Mouse (Mus musculus) lung, embryonic 14.5 days (tissue): ENCODE data around the gene Sgo1. TPM values are rescaled to one million over a fixed set of nuclear protein-coding genes. Genes with fewer than 3 reads are reported as not detected.
"Not testable (repeated sequence)": the region's sequence is repeated elsewhere in the genome, so short reads cannot be mapped to it uniquely, and the experiment has no call there.

Experiments used
- ATAC-seq: fragments of 200-750 bp; cut with Nextera tagmentation; 2 replicates; pipeline ENCODE4 v1.8.0; 2017; ENCODE audit warnings: mild to moderate bottlenecking, moderate TSS enrichment, moderate library complexity; ENCODE audit not compliant: insufficient read depth
- DNase-seq: peaks from one replicate; pipeline ENCODE4 v3.0.0-alpha.2; 2015
- H3K27ac ChIP-seq: fragments of 300-500 bp; sonication (generic); 2 replicates; pipeline ENCODE4 v1.5.1; 2014; ENCODE audit warnings: low read depth, mild to moderate bottlenecking, moderate library complexity
- H3K27me3 ChIP-seq: fragments of 300-500 bp; sonication (generic); 2 replicates; pipeline ENCODE4 v1.6.1; 2014; ENCODE audit warnings: low read length, control low read depth; ENCODE audit not compliant: insufficient read depth
- H3K36me3 ChIP-seq: fragments of 300-500 bp; sonication (generic); 2 replicates; pipeline ENCODE4 v1.6.1; 2014; ENCODE audit warnings: control low read depth; ENCODE audit not compliant: insufficient read depth
- H3K4me1 ChIP-seq: fragments of 300-500 bp; sonication (generic); 2 replicates; pipeline ENCODE4 v1.6.1; 2014; ENCODE audit warnings: antibody characterized with exemption, control low read depth; ENCODE audit not compliant: insufficient read depth
- H3K4me2 ChIP-seq: fragments of 300-500 bp; sonication (generic); 2 replicates; pipeline ENCODE4 v1.6.1; 2014; ENCODE audit warnings: mild to moderate bottlenecking
- H3K4me3 ChIP-seq: fragments of 300-500 bp; sonication (generic); 2 replicates; pipeline ENCODE4 v1.5.1; 2014; ENCODE audit warnings: low read depth, low read length
- H3K9ac ChIP-seq: fragments of 300-500 bp; sonication (generic); 2 replicates; pipeline ENCODE4 v1.6.1; 2014
- H3K9me3 ChIP-seq: fragments of 300-500 bp; sonication (generic); 2 replicates; pipeline ENCODE4 v1.6.1; 2016; ENCODE audit warnings: low read depth, low read length, control low read depth
- CTCF ChIP-seq: IDR thresholded peaks from 2 replicates; pipeline ENCODE4 v1.5.1; 2016; ENCODE audit warnings: antibody characterized with exemption, low read depth
- WGBS: fragments of 180-500 bp; shearing (Covaris S2); extraction: QIAGEN DNeasy Blood & Tissue Kit; methylation state at CpG from one replicate; pipeline ENCODE4 v1.1.7; 2014; 5-methylcytosine and 5-hydroxymethylcytosine counted together
- polyA plus RNA-seq: library from polyadenylated mRNA; unstranded; fragments of >200 nt; fragmentation: Nextera tagmentation; extraction: Ambion mirVana; gene quantifications from 2 replicates; pipeline ENCODE4 v1.2.1, GENCODE M21; 2014

Sgo1 gene
- polyA plus RNA-seq, 1 experiment from 2014 or later, result 45.4 TPM

GRCm38 (mm10) chr17:53659738-53660137 is 29.4 kb downstream of the Sgo1 start:
- Histone ChIP-seq H3K4me3 (no peak overlapping the region), H3K27me3 (no peaks in the 10 kb centered on the region), H3K4me2 (no peak overlapping the region), H3K9ac (no peak overlapping the region), H3K4me1 (no peaks in the 10 kb centered on the region), H3K36me3 (0 out of 2 replicates have a peak, but pooled peaks cover 4% of the 10 kb centered on the region), H3K27ac (no peak overlapping the region), H3K9me3 (no peaks in the 10 kb centered on the region)
- no peak for TF ChIP-seq CTCF
- 71% methylated on average over 4 of the region's 4 CpGs for WGBS
- ATAC-seq (no peak), DNase-seq (peak; percentile 6)

GRCm38 (mm10) chr17:53659230-53659629 is 29.9 kb downstream of the Sgo1 start:
- no peak for TF ChIP-seq CTCF
- 74% methylated on average over 8 of the region's 8 CpGs for WGBS
- no peaks in the 10 kb centered on the region for H3K27me3 ChIP-seq
- no peak overlapping the region for H3K4me2 ChIP-seq
- H3K4me1 ChIP-seq, result no peaks in the 10 kb centered on the region
- no peaks in the 10 kb centered on the region for H3K9me3 ChIP-seq
- H3K36me3 ChIP-seq, result 0 out of 2 replicates have a peak, but pooled peaks cover 4% of the 10 kb centered on the region
- DNase-seq (no peak), ATAC-seq (no peak)
- no peak overlapping the region for H3K27ac ChIP-seq
- no peak overlapping the region for H3K4me3 ChIP-seq
- H3K9ac ChIP-seq, result no peak overlapping the region

- H3K4me1 ChIP-seq, result no peaks in the 10 kb centered on the region
- H3K9ac ChIP-seq, result no peak overlapping the region
- DNase-seq (no peak), ATAC-seq (no peak)
- H3K4me2 ChIP-seq, result no peak overlapping the region
- H3K27ac ChIP-seq, result no peak overlapping the region
- H3K27me3 ChIP-seq, result no peaks in the 10 kb centered on the region
- TF ChIP-seq CTCF, result no peak
- WGBS, result 79% methylated on average over 2 of the region's 2 CpGs
- H3K4me3 ChIP-seq, result no peak overlapping the region
- H3K36me3 ChIP-seq, result 0 out of 2 replicates have a peak, but pooled peaks cover 4% of the 10 kb centered on the region
- H3K9me3 ChIP-seq, result no peaks in the 10 kb centered on the region
Measured at GRCm38 (mm10) chr17:53658668-53659067, 30.5 kb downstream of the Sgo1 start.

GRCm38 (mm10) chr17:53657391-53657790 is 31.7 kb downstream of the Sgo1 start:
- TF ChIP-seq CTCF, result peak; percentile 58
- H3K4me2 ChIP-seq, H3K4me3 ChIP-seq, H3K9ac ChIP-seq, H3K36me3 ChIP-seq, H3K9me3 ChIP-seq, ATAC-seq, H3K4me1 ChIP-seq, H3K27ac ChIP-seq, H3K27me3 ChIP-seq: not testable (repeated sequence)
- WGBS, result 62% methylated on average over 2 of the region's 2 CpGs
- DNase-seq, result peak; percentile 15

- no peak overlapping the region for H3K4me2 ChIP-seq
- H3K9ac ChIP-seq, result no peak overlapping the region
- no peak overlapping the region for H3K4me3 ChIP-seq
- DNase-seq (no peak), ATAC-seq (no peak; the same call in 1 of the 2 replicates)
- H3K27me3 ChIP-seq, result no peaks in the 10 kb centered on the region
- H3K9me3 ChIP-seq, result no peaks in the 10 kb centered on the region
- 0 out of 2 replicates have a peak, but pooled peaks cover 8% of the 10 kb centered on the region for H3K36me3 ChIP-seq
- no peak for TF ChIP-seq CTCF
- WGBS, result 43% methylated on average over 6 of the region's 6 CpGs
- H3K27ac ChIP-seq, result no peak overlapping the region
- no peaks in the 10 kb centered on the region for H3K4me1 ChIP-seq
Measured at GRCm38 (mm10) chr17:53656369-53656860, 32.7 kb downstream of the Sgo1 start.

- no peak overlapping the region for H3K27ac ChIP-seq
- 86% methylated on average over 2 of the region's 2 CpGs for WGBS
- no peak for DNase-seq
- no peaks in the 10 kb centered on the region for H3K9me3 ChIP-seq
- H3K4me3 ChIP-seq, result no peak overlapping the region
- H3K4me1 ChIP-seq, result no peaks in the 10 kb centered on the region
- 0 out of 2 replicates have a peak, but pooled peaks cover 8% of the 10 kb centered on the region for H3K36me3 ChIP-seq
- H3K27me3 ChIP-seq, result no peaks in the 10 kb centered on the region
- TF ChIP-seq CTCF, result no peak
- H3K4me2 ChIP-seq, result no peak overlapping the region
- no peak overlapping the region for H3K9ac ChIP-seq
- ATAC-seq, result no peak
Measured at GRCm38 (mm10) chr17:53655959-53656358, 33.2 kb downstream of the Sgo1 start.

- DNase-seq, result no peak
- no peaks in the 10 kb centered on the region for H3K27me3 ChIP-seq
- no peak overlapping the region for H3K4me3 ChIP-seq
- ATAC-seq, result no peak
- WGBS, result 87% methylated on average over 6 of the region's 6 CpGs
- TF ChIP-seq CTCF, result no peak
- no peaks in the 10 kb centered on the region for H3K4me1 ChIP-seq
- 0 out of 2 replicates have a peak, but pooled peaks cover 8% of the 10 kb centered on the region for H3K36me3 ChIP-seq
- no peaks in the 10 kb centered on the region for H3K9me3 ChIP-seq
- no peak overlapping the region for H3K9ac ChIP-seq
- no peak overlapping the region for H3K27ac ChIP-seq
- H3K4me2 ChIP-seq, result no peak overlapping the region
Measured at GRCm38 (mm10) chr17:53655081-53655480, 34.1 kb downstream of the Sgo1 start.

- ATAC-seq (no peak), DNase-seq (no peak)
- Histone ChIP-seq H3K36me3 (0 out of 2 replicates have a peak, but pooled peaks cover 8% of the 10 kb centered on the region), H3K9me3 (no peaks in the 10 kb centered on the region), H3K4me1 (no peaks in the 10 kb centered on the region), H3K27me3 (no peaks in the 10 kb centered on the region), H3K4me2 (no peak overlapping the region), H3K27ac (no peak overlapping the region), H3K4me3 (no peak overlapping the region), H3K9ac (no peak overlapping the region)
- no peak for TF ChIP-seq CTCF
- WGBS, result 81% methylated on average over 4 of the region's 4 CpGs
Measured at GRCm38 (mm10) chr17:53654596-53654995, 34.5 kb downstream of the Sgo1 start.
